Mouse (Mus musculus): Measurements from ENCODE around the gene Olfr948. TPM values are rescaled to one million over a fixed set of nuclear protein-coding genes. Genes with fewer than 3 reads are reported as not detected.

The Olfr948 gene
- not detected in 2 replicates for polyA plus RNA-seq (2014; fragmentation: Nextera tagmentation; extraction: Ambion mirVana)

GRCm38 (mm10) chr9:39325945-39326344 is at the start of gene Olfr948:
Gene Olfr948 (minus strand): TSS chr9:39326045.
- H3K27me3 ChIP-seq (ENCODE audit: control insufficient read depth, insufficient read depth, low read length): no peaks in the 10 kb centered on the region
- no peak within 1 kb of the TSS for H3K4me2 ChIP-seq (ENCODE audit: low read depth)
- H3K9me3 ChIP-seq (ENCODE audit: control insufficient read depth, low read length): no peaks in the 10 kb centered on the region
- no peaks in the 10 kb centered on the region for H3K36me3 ChIP-seq (ENCODE audit: control insufficient read depth, insufficient read depth, low read length)
- no peak within 1 kb of the TSS for H3K9ac ChIP-seq (ENCODE audit: low read length)
- DNase-seq (ENCODE audit: low spot score): no peak
- ATAC-seq (ENCODE audit: insufficient read depth, low FRiP score, low TSS enrichment): no peak
- no peaks in the 10 kb centered on the region for H3K4me1 ChIP-seq (ENCODE audit: control insufficient read depth, insufficient read depth, low read length)
- no peak within 1 kb of the TSS for H3K4me3 ChIP-seq (ENCODE audit: low read depth, low read length)
- no peak within 1 kb of the TSS for H3K27ac ChIP-seq (ENCODE audit: low read depth, low read length)

- no peak overlapping the region for H3K4me3 ChIP-seq (ENCODE audit: low read depth, low read length)
- no peaks in the 10 kb centered on the region for H3K27me3 ChIP-seq (ENCODE audit: control insufficient read depth, insufficient read depth, low read length)
- no peak overlapping the region for H3K4me2 ChIP-seq (ENCODE audit: low read depth)
- no peak for DNase-seq (ENCODE audit: low spot score)
- no peaks in the 10 kb centered on the region for H3K4me1 ChIP-seq (ENCODE audit: control insufficient read depth, insufficient read depth, low read length)
- WGBS: 89% methylated on average over 2 of the region's 2 CpGs
- H3K27ac ChIP-seq (ENCODE audit: low read depth, low read length): no peak overlapping the region
- no peak for ATAC-seq (ENCODE audit: insufficient read depth, low FRiP score, low TSS enrichment)
- H3K9me3 ChIP-seq (ENCODE audit: control insufficient read depth, low read length): no peaks in the 10 kb centered on the region
- H3K36me3 ChIP-seq (ENCODE audit: control insufficient read depth, insufficient read depth, low read length): no peaks in the 10 kb centered on the region
- H3K9ac ChIP-seq (ENCODE audit: low read length): no peak overlapping the region
Observed at GRCm38 (mm10) chr9:39287136-39287535, 38.7 kb downstream of the Olfr948 start.

- Histone ChIP-seq H3K4me2 (ENCODE audit: low read depth) (no peak within 1 kb of the TSS), H3K36me3 (ENCODE audit: control insufficient read depth, insufficient read depth, low read length) (no peaks in the 10 kb centered on the region), H3K4me1 (ENCODE audit: control insufficient read depth, insufficient read depth, low read length) (no peaks in the 10 kb centered on the region), H3K4me3 (ENCODE audit: low read depth, low read length) (no peak within 1 kb of the TSS), H3K9me3 (ENCODE audit: control insufficient read depth, low read length) (no peaks in the 10 kb centered on the region), H3K27me3 (ENCODE audit: control insufficient read depth, insufficient read depth, low read length) (no peaks in the 10 kb centered on the region), H3K9ac (ENCODE audit: low read length) (no peak within 1 kb of the TSS), H3K27ac (ENCODE audit: low read depth, low read length) (no peak within 1 kb of the TSS)
- DNase-seq (ENCODE audit: low spot score) (no peak), ATAC-seq (ENCODE audit: insufficient read depth, low FRiP score, low TSS enrichment) (no peak)
- WGBS: 84% methylated on average over 3 of the region's 3 CpGs
Observed at GRCm38 (mm10) chr9:39276718-39277117, 49.1 kb downstream of the Olfr948 start, which contains the start of gene Olfr945. Gene Olfr945 (minus strand): TSS chr9:39276818.

Other genes starting within 250 kb of the Olfr948 start
- gene Olfr938, start 247.2 kb downstream of the Olfr948 start, polyA plus RNA-seq (2014; fragmentation: Nextera tagmentation; extraction: Ambion mirVana): not detected in 2 replicates
- not detected in 2 replicates for gene Olfr27, start 197.9 kb downstream of the Olfr948 start, polyA plus RNA-seq (2014; fragmentation: Nextera tagmentation; extraction: Ambion mirVana)
- gene Olfr943, start 159.7 kb downstream of the Olfr948 start, polyA plus RNA-seq (2014; fragmentation: Nextera tagmentation; extraction: Ambion mirVana): not detected in 2 replicates
- gene Olfr944, start 124.1 kb downstream of the Olfr948 start, polyA plus RNA-seq (2014; fragmentation: Nextera tagmentation; extraction: Ambion mirVana): not detected in 2 replicates
- gene Olfr1537, start 76.1 kb downstream of the Olfr948 start, polyA plus RNA-seq (2014; fragmentation: Nextera tagmentation; extraction: Ambion mirVana): not detected in 2 replicates
- not detected in 2 replicates for gene Olfr945, start 49.2 kb downstream of the Olfr948 start, polyA plus RNA-seq (2014; fragmentation: Nextera tagmentation; extraction: Ambion mirVana)
- gene Olfr951, start 61.4 kb upstream of the Olfr948 start, polyA plus RNA-seq (2014; fragmentation: Nextera tagmentation; extraction: Ambion mirVana): not detected in 2 replicates
- not detected in 2 replicates for gene Olfr952, start 101.1 kb upstream of the Olfr948 start, polyA plus RNA-seq (2014; fragmentation: Nextera tagmentation; extraction: Ambion mirVana)
- not detected in 2 replicates for gene Olfr954, start 130.7 kb upstream of the Olfr948 start, polyA plus RNA-seq (2014; fragmentation: Nextera tagmentation; extraction: Ambion mirVana)
- gene Olfr955, start 145.9 kb upstream of the Olfr948 start, polyA plus RNA-seq (2014; fragmentation: Nextera tagmentation; extraction: Ambion mirVana): not detected in 2 replicates
- not detected in 2 replicates for gene Olfr44, start 167.9 kb upstream of the Olfr948 start, polyA plus RNA-seq (2014; fragmentation: Nextera tagmentation; extraction: Ambion mirVana)
- gene Olfr957, start 189.8 kb upstream of the Olfr948 start, polyA plus RNA-seq (2014; fragmentation: Nextera tagmentation; extraction: Ambion mirVana): not detected in 2 replicates
- gene Olfr958, start 228.0 kb upstream of the Olfr948 start, polyA plus RNA-seq (2014; fragmentation: Nextera tagmentation; extraction: Ambion mirVana): not detected in 2 replicates
- gene Olfr959, start 249.5 kb upstream of the Olfr948 start, polyA plus RNA-seq (2014; fragmentation: Nextera tagmentation; extraction: Ambion mirVana): not detected in 2 replicates

Measured in neural tube, embryonic 11.5 days (tissue).